Mouse (Mus musculus): ENCODE measurements around the gene Tmem243.

- no peak for TF ChIP-seq CTCF (IDR thresholded peaks at IDR 0.05; ENCODE audit: low read depth)
- TF ChIP-seq EP300 (IDR thresholded peaks at IDR 0.05; ENCODE audit: low read depth): no peak
Measured at GRCm38 (mm10) chr5:9103958-9104357, 3.5 kb downstream of the Tmem243 start.

Measured in liver, embryonic 14.5 days (tissue).